Mouse (Mus musculus): Measurements from ENCODE around the gene Shisal2a.

The Shisal2a gene

GRCm38 (mm10) chr4:108383183-108383714, at the start of gene Shisal2a:
Shisal2a (minus strand) TSS chr4:108383349.
- DNase-seq: peak in 1 of 2 experiments; percentile 12

GRCm38 (mm10) chr4:108431561-108431936, 48.4 kb upstream of the Shisal2a start:
- DNase-seq: no peak

GRCm38 (mm10) chr4:108430656-108431560, 47.8 kb upstream of the Shisal2a start:
- no peak for DNase-seq

- DNase-seq: no peak
Measured at GRCm38 (mm10) chr4:108428341-108428721, 45.2 kb upstream of the Shisal2a start.

GRCm38 (mm10) chr4:108427719-108428340, 44.7 kb upstream of the Shisal2a start:
- no peak for DNase-seq

- no peak for DNase-seq
Measured at GRCm38 (mm10) chr4:108424587-108424986, 41.4 kb upstream of the Shisal2a start.

- no peak for DNase-seq
Measured at GRCm38 (mm10) chr4:108407621-108408020, 24.5 kb upstream of the Shisal2a start.

GRCm38 (mm10) chr4:108406861-108407401, 23.8 kb upstream of the Shisal2a start, which contains the start of gene Gpx7:
Gpx7 (minus strand) TSS chr4:108406961.
- DNase-seq: no peak

GRCm38 (mm10) chr4:108406138-108406860, 23.1 kb upstream of the Shisal2a start:
- peak; percentile 10 to 13 for DNase-seq

- DNase-seq: no peak
Measured at GRCm38 (mm10) chr4:108405766-108406137, 22.6 kb upstream of the Shisal2a start.

GRCm38 (mm10) chr4:108403861-108404635, 20.9 kb upstream of the Shisal2a start:
- no peak for DNase-seq

- DNase-seq: no peak
Measured at GRCm38 (mm10) chr4:108400395-108400794, 17.2 kb upstream of the Shisal2a start.

- DNase-seq: no peak
Measured at GRCm38 (mm10) chr4:108394236-108394635, 11.1 kb upstream of the Shisal2a start.

GRCm38 (mm10) chr4:108392558-108392957, 9.4 kb upstream of the Shisal2a start:
- no peak for DNase-seq

- DNase-seq: no peak
Measured at GRCm38 (mm10) chr4:108391124-108391523, 8.0 kb upstream of the Shisal2a start.

GRCm38 (mm10) chr4:108388741-108389140, 5.6 kb upstream of the Shisal2a start:
- no peak for DNase-seq

- DNase-seq: no peak
Measured at GRCm38 (mm10) chr4:108387681-108388253, 4.6 kb upstream of the Shisal2a start.

- DNase-seq: no peak
Measured at GRCm38 (mm10) chr4:108387106-108387505, 4.0 kb upstream of the Shisal2a start.

- DNase-seq: no peak
Measured at GRCm38 (mm10) chr4:108386087-108386486, 2.9 kb upstream of the Shisal2a start.

- no peak for DNase-seq
Measured at GRCm38 (mm10) chr4:108380146-108380545, 3.0 kb downstream of the Shisal2a start.

GRCm38 (mm10) chr4:108379476-108379875, 3.7 kb downstream of the Shisal2a start:
- no peak for DNase-seq

- DNase-seq: no peak
Measured at GRCm38 (mm10) chr4:108372166-108372565, 11.0 kb downstream of the Shisal2a start.

Data from thymus, postnatal 36 days (tissue).